Mouse (Mus musculus): ENCODE measurements at regions not wholly inside any gene's neighbourhood (a gene's known extent, or its start where the extent isn't known, plus 50 kb on each side); places are given as distances from the start of the nearest gene placed in this dataset.

GRCm38 (mm10) chr16:12359116-12359515, 375.2 kb downstream of the Shisa9 start:
- Histone ChIP-seq H3K9ac (ENCODE audit: insufficient read depth, low read depth, low read length, poor library complexity, severe bottlenecking) (no peak overlapping the region), H3K36me3 (ENCODE audit: control insufficient read depth, insufficient read depth, low read length, poor library complexity, severe bottlenecking) (no peaks in the 10 kb centered on the region), H3K27ac (ENCODE audit: insufficient read depth, low read depth, low read length, poor library complexity, severe bottlenecking) (no peak overlapping the region), H3K4me1 (ENCODE audit: control insufficient read depth in 2 of 2, insufficient read depth in 2 of 2, low read length in 2 of 2, poor library complexity in 1 of 2) (no peaks in the 10 kb centered on the region), H3K4me3 (ENCODE audit: insufficient read depth in 1 of 2, low read depth in 1 of 2, low read length in 2 of 2, poor library complexity in 1 of 2, severe bottlenecking in 1 of 2) (no peak overlapping the region), H3K9me3 (ENCODE audit: control insufficient read depth, insufficient read depth, low read depth, low read length) (peaks cover 2% of the 10 kb centered on the region; the same call in 1 of the 2 replicates)
- DNase-seq (ENCODE audit: low read depth, low spot score), result peak; percentile 40
- TF ChIP-seq ZC3H11A (IDR thresholded peaks at IDR 0.05; ENCODE audit: borderline replicate concordance, low read depth, low read length) (no peak), CHD2 (IDR thresholded peaks at IDR 0.05; ENCODE audit: low read depth, low read length) (no peak), ZNF384 (IDR thresholded peaks at IDR 0.05; ENCODE audit: low read depth, low read length) (no peak), MAFK (IDR thresholded peaks at IDR 0.05; ENCODE audit: insufficient read depth, low read depth, low read length) (no peak), HCFC1 (IDR thresholded peaks at IDR 0.05; ENCODE audit: borderline replicate concordance, insufficient read depth, low read length) (no peak)
- in situ Hi-C loops (cut with MboI; ENCODE audit: low sequenced_read_pairs in 2 of 2, unreplicated experiment in 2 of 2), result no loop called here

GRCm38 (mm10) chr16:12389545-12389944, 405.6 kb downstream of the Shisa9 start:
- in situ Hi-C loops (cut with MboI; ENCODE audit: low sequenced_read_pairs in 2 of 2, unreplicated experiment in 2 of 2), result no loop called here

GRCm38 (mm10) chr16:12435697-12436221, 451.8 kb downstream of the Shisa9 start:
- no peak overlapping the region for H3K9ac ChIP-seq (ENCODE audit: insufficient read depth, low read depth, low read length, poor library complexity, severe bottlenecking)
- H3K9me3 ChIP-seq (ENCODE audit: control insufficient read depth, insufficient read depth, low read depth, low read length), result no peaks in the 10 kb centered on the region
- H3K27ac ChIP-seq (ENCODE audit: insufficient read depth, low read depth, low read length, poor library complexity, severe bottlenecking), result no peak overlapping the region
- no peak overlapping the region for H3K4me3 ChIP-seq (ENCODE audit: insufficient read depth in 1 of 2, low read depth in 1 of 2, low read length in 2 of 2, poor library complexity in 1 of 2, severe bottlenecking in 1 of 2)
- no peaks in the 10 kb centered on the region for H3K4me1 ChIP-seq (ENCODE audit: control insufficient read depth in 2 of 2, insufficient read depth in 2 of 2, low read length in 2 of 2, poor library complexity in 1 of 2)
- TF ChIP-seq ZNF384 (IDR thresholded peaks at IDR 0.05; ENCODE audit: low read depth, low read length) (no peak), ZC3H11A (IDR thresholded peaks at IDR 0.05; ENCODE audit: borderline replicate concordance, low read depth, low read length) (no peak), HCFC1 (IDR thresholded peaks at IDR 0.05; ENCODE audit: borderline replicate concordance, insufficient read depth, low read length) (no peak)
- no peaks in the 10 kb centered on the region for H3K36me3 ChIP-seq (ENCODE audit: control insufficient read depth, insufficient read depth, low read length, poor library complexity, severe bottlenecking)
- in situ Hi-C loops (cut with MboI; ENCODE audit: low sequenced_read_pairs in 2 of 2, unreplicated experiment in 2 of 2), result no loop called here
- DNase-seq (ENCODE audit: low read depth, low spot score), result no peak

More at GRCm38 (mm10) chr16:12389545-12389944, 405.6 kb downstream of the Shisa9 start:
- no peaks in the 10 kb centered on the region for H3K4me1 ChIP-seq (ENCODE audit: control insufficient read depth in 2 of 2, insufficient read depth in 2 of 2, low read length in 2 of 2, poor library complexity in 1 of 2)
- H3K9me3 ChIP-seq (ENCODE audit: control insufficient read depth, insufficient read depth, low read depth, low read length), result no peaks in the 10 kb centered on the region
- TF ChIP-seq HCFC1 (IDR thresholded peaks at IDR 0.05; ENCODE audit: borderline replicate concordance, insufficient read depth, low read length) (no peak), ZC3H11A (IDR thresholded peaks at IDR 0.05; ENCODE audit: borderline replicate concordance, low read depth, low read length) (no peak), CHD2 (IDR thresholded peaks at IDR 0.05; ENCODE audit: low read depth, low read length) (no peak), ZNF384 (IDR thresholded peaks at IDR 0.05; ENCODE audit: low read depth, low read length) (no peak), MAFK (IDR thresholded peaks at IDR 0.05; ENCODE audit: insufficient read depth, low read depth, low read length) (no peak)
- H3K9ac ChIP-seq (ENCODE audit: insufficient read depth, low read depth, low read length, poor library complexity, severe bottlenecking), result no peak overlapping the region
- H3K27ac ChIP-seq (ENCODE audit: insufficient read depth, low read depth, low read length, poor library complexity, severe bottlenecking), result no peak overlapping the region
- no peaks in the 10 kb centered on the region for H3K36me3 ChIP-seq (ENCODE audit: control insufficient read depth, insufficient read depth, low read length, poor library complexity, severe bottlenecking)
- no peak for DNase-seq (ENCODE audit: low read depth, low spot score)
- H3K4me3 ChIP-seq (ENCODE audit: insufficient read depth in 1 of 2, low read depth in 1 of 2, low read length in 2 of 2, poor library complexity in 1 of 2, severe bottlenecking in 1 of 2), result no peak overlapping the region

GRCm38 (mm10) chr16:12438622-12439021, 454.7 kb downstream of the Shisa9 start:
- Histone ChIP-seq H3K4me1 (ENCODE audit: control insufficient read depth in 2 of 2, insufficient read depth in 2 of 2, low read length in 2 of 2, poor library complexity in 1 of 2) (no peaks in the 10 kb centered on the region), H3K4me3 (ENCODE audit: insufficient read depth in 1 of 2, low read depth in 1 of 2, low read length in 2 of 2, poor library complexity in 1 of 2, severe bottlenecking in 1 of 2) (no peak overlapping the region), H3K9ac (ENCODE audit: insufficient read depth, low read depth, low read length, poor library complexity, severe bottlenecking) (no peak overlapping the region), H3K27ac (ENCODE audit: insufficient read depth, low read depth, low read length, poor library complexity, severe bottlenecking) (no peak overlapping the region), H3K36me3 (ENCODE audit: control insufficient read depth, insufficient read depth, low read length, poor library complexity, severe bottlenecking) (no peaks in the 10 kb centered on the region), H3K9me3 (ENCODE audit: control insufficient read depth, insufficient read depth, low read depth, low read length) (no peaks in the 10 kb centered on the region)
- no peak for DNase-seq (ENCODE audit: low read depth, low spot score)
- TF ChIP-seq CHD2 (IDR thresholded peaks at IDR 0.05; ENCODE audit: low read depth, low read length) (no peak), MAFK (IDR thresholded peaks at IDR 0.05; ENCODE audit: insufficient read depth, low read depth, low read length) (peak; percentile 73)
- in situ Hi-C loops (cut with MboI; ENCODE audit: low sequenced_read_pairs in 2 of 2, unreplicated experiment in 2 of 2), result no loop called here

- TF ChIP-seq ZNF384 (IDR thresholded peaks at IDR 0.05; ENCODE audit: low read depth, low read length) (no peak), MAFK (IDR thresholded peaks at IDR 0.05; ENCODE audit: insufficient read depth, low read depth, low read length) (no peak), ZC3H11A (IDR thresholded peaks at IDR 0.05; ENCODE audit: borderline replicate concordance, low read depth, low read length) (no peak), CHD2 (IDR thresholded peaks at IDR 0.05; ENCODE audit: low read depth, low read length) (no peak), HCFC1 (IDR thresholded peaks at IDR 0.05; ENCODE audit: borderline replicate concordance, insufficient read depth, low read length) (no peak)
- no peak overlapping the region for H3K27ac ChIP-seq (ENCODE audit: insufficient read depth, low read depth, low read length, poor library complexity, severe bottlenecking)
- in situ Hi-C loops (cut with MboI; ENCODE audit: low sequenced_read_pairs in 2 of 2, unreplicated experiment in 2 of 2), result no loop called here
- no peak overlapping the region for H3K9ac ChIP-seq (ENCODE audit: insufficient read depth, low read depth, low read length, poor library complexity, severe bottlenecking)
- DNase-seq (ENCODE audit: low read depth, low spot score), result no peak
- H3K4me1 ChIP-seq (ENCODE audit: control insufficient read depth in 2 of 2, insufficient read depth in 2 of 2, low read length in 2 of 2, poor library complexity in 1 of 2), result peaks cover 0 to 3% of the 10 kb centered on the region in 2 experiments; a peak in 1 of 4 replicates
- no peaks in the 10 kb centered on the region for H3K9me3 ChIP-seq (ENCODE audit: control insufficient read depth, insufficient read depth, low read depth, low read length)
- H3K36me3 ChIP-seq (ENCODE audit: control insufficient read depth, insufficient read depth, low read length, poor library complexity, severe bottlenecking), result no peaks in the 10 kb centered on the region
- H3K4me3 ChIP-seq (ENCODE audit: insufficient read depth in 1 of 2, low read depth in 1 of 2, low read length in 2 of 2, poor library complexity in 1 of 2, severe bottlenecking in 1 of 2), result no peak overlapping the region
Observed at GRCm38 (mm10) chr16:12454791-12455190, 470.9 kb downstream of the Shisa9 start.
